Mouse (Mus musculus): ENCODE measurements at regions not wholly inside any gene's neighbourhood (a gene's known extent, or its start where the extent isn't known, plus 50 kb on each side); places are given as distances from the start of the nearest gene placed in this dataset.
A peak's percentile ranks its signal among the peaks of the same experiment; 100 is the strongest.

DNA sequence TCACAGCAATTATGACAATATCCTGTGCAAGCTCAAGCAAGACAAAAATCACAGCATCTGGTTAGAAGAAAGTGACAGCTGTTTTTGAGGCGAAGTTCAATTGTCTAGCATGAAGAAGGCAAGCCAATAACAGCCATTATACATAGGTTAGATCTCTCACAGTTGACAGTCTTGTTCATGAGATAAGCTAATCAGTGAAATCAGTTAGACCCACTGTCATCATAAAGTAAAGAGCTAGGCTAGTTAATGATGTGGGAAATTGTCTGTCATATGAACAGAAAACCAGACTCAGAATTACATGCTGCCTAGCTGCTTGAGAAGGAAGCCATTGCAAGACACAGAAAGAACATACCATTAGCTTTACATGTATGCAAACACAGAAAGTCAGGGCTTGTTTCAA lies 470.2 kb upstream of the 5930422O12Rik start:
- no peak overlapping the region for H3K4me3 ChIP-seq (replicated peaks)
- WGBS: 62% methylated on average over 1 of the region's 1 CpGs
- H3K4me2 ChIP-seq (replicated peaks): no peak overlapping the region
- H3K27me3 ChIP-seq: no peaks in the 10 kb centered on the region
- no peaks in the 10 kb centered on the region for H3K36me3 ChIP-seq
- 0 out of 2 replicates have a peak, but pooled peaks cover 3% of the 10 kb centered on the region for H3K9me3 ChIP-seq (replicated peaks)
- H3K4me1 ChIP-seq: no peaks in the 10 kb centered on the region
- ATAC-seq (ENCODE audit: insufficient number of reproducible peaks, low FRiP score, low TSS enrichment, low read depth): no peak
- H3K9ac ChIP-seq: no peak overlapping the region
- H3K27ac ChIP-seq (replicated peaks): no peak overlapping the region

DNA sequence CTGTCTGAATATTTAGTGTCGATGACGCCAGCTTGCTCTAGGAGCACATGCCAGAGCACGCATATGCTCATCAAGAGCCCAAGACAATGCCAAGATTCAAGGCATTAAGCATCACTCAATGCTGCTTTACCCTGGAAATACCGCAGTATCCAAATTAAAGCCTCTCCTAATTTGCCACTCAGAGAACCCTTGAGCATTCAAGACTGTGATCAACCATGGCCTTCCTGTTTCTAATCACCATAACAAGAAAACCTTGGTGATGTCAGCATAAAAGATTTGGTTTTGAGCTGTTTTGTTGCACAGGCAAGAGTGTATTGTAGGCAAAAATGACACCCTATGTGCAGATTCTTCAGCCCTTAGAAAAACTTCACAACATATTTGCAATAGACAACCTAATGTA lies 469.7 kb upstream of the 5930422O12Rik start:
- Histone ChIP-seq H3K4me2 (replicated peaks) (no peak overlapping the region), H3K9me3 (replicated peaks) (0 out of 2 replicates have a peak, but pooled peaks cover 3% of the 10 kb centered on the region), H3K4me1 (no peaks in the 10 kb centered on the region), H3K27ac (replicated peaks) (peak overlapping the region; percentile 17; the same call in 1 of the 2 replicates), H3K27me3 (no peaks in the 10 kb centered on the region), H3K4me3 (replicated peaks) (no peak overlapping the region), H3K36me3 (no peaks in the 10 kb centered on the region), H3K9ac (no peak overlapping the region)
- ATAC-seq (ENCODE audit: insufficient number of reproducible peaks, low FRiP score, low TSS enrichment, low read depth): no peak
- 62% methylated on average over 4 of the region's 4 CpGs for whole genome bisulfite sequencing

DNA sequence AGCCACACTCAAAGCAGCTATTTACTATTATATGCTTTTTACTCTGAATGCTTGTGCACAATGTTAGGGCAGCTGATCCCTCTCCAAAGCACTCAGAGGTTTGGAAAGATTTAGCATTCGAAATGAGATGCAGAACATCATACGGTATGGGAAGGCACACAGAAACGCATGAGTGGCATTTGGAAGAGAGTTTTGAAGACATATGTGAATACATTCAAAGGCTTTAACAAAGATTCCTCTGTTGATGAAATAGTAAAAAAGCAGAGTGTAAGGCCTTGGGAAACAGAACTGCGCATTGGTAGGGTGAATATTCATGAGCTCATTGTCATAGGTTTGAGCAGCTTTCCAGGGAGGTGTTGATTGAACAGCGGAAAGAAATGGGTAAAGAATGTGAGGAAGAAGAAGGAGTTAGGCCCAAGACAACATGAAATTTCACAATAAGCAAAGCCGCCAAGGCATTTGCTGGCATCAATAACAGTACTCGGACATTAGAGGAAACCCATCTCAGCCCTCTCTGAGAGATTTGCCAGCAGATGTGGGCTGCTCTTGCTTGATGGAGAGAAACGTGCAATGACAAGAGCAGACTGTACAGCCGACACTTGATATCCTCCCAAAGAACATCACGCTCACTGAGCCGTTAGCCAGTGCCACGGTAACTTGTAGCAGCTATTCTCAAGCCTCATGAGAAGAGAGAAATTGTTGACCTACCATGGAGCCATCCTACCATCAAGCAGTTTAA lies 469.0 kb upstream of the 5930422O12Rik start:
- no peak overlapping the region for H3K4me3 ChIP-seq (replicated peaks)
- no peaks in the 10 kb centered on the region for H3K27me3 ChIP-seq
- no peak overlapping the region for H3K9ac ChIP-seq
- no peaks in the 10 kb centered on the region for H3K4me1 ChIP-seq
- H3K36me3 ChIP-seq: no peaks in the 10 kb centered on the region
- no peak for ATAC-seq (ENCODE audit: insufficient number of reproducible peaks, low FRiP score, low TSS enrichment, low read depth)
- 0 out of 2 replicates have a peak, but pooled peaks cover 3% of the 10 kb centered on the region for H3K9me3 ChIP-seq (replicated peaks)
- H3K4me2 ChIP-seq (replicated peaks): no peak overlapping the region
- WGBS: 75% methylated on average over 12 of the region's 12 CpGs
- H3K27ac ChIP-seq (replicated peaks): peak overlapping the region; percentile 17; the same call in 1 of the 2 replicates

DNA sequence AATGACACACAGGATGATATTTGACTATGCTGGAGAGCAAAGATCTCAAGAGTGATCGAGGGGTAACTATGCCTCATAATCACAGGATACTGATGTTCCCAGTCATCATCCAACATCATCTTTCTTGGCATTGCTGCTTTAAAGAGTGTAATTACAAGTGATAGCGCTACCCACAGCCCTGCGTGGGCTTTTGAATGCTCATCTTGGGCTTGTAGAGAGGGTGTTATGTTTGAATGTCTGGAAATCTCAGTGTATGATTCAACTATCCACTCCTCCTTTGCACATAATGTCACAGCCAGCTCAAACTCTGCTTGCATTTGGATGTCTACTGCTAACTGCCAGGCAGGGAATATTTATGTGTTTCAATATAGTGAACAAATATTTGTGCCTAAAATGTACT lies 438.3 kb upstream of the 5930422O12Rik start:
- no peaks in the 10 kb centered on the region for H3K4me1 ChIP-seq
- H3K4me3 ChIP-seq (replicated peaks): no peak overlapping the region
- no peaks in the 10 kb centered on the region for H3K36me3 ChIP-seq
- 83% methylated on average over 3 of the region's 3 CpGs for WGBS
- no peaks in the 10 kb centered on the region for H3K27me3 ChIP-seq
- H3K9me3 ChIP-seq (replicated peaks): no peaks in the 10 kb centered on the region
- ATAC-seq (ENCODE audit: insufficient number of reproducible peaks, low FRiP score, low TSS enrichment, low read depth): no peak
- no peak overlapping the region for H3K9ac ChIP-seq
- no peak overlapping the region for H3K27ac ChIP-seq (replicated peaks)
- no peak overlapping the region for H3K4me2 ChIP-seq (replicated peaks)

DNA sequence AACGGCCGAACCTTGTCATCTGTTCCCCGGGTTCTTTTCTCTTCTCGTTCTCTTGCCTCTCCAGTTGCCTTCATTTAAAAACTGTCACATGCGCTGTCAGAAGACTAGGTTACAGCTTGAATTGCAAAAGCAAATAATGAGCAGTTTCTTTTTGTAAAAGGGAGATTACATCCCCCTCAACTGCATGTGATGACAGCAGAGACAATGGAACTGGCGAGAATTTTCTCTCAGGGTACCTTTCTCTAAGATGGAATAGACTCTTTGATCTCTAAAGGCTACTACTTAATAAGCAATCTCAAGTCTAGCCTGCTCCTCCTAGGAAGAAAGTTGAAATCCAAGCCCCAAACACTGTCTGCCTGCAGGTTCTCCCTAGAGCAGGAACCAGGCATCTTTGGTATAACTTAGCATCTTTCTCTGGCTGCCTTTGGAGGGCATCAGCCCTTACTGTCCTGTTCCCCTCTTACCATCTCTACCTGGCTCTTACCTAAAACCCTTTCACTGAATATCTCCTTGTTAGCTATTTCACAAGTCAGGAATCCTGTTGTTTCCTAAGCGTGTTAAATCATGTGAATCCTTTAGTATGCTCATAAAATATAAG lies 424.4 kb upstream of the 5930422O12Rik start:
- H3K9me3 ChIP-seq (replicated peaks): no peaks in the 10 kb centered on the region
- H3K4me2 ChIP-seq (replicated peaks): no peak overlapping the region
- no peak overlapping the region for H3K9ac ChIP-seq
- WGBS: 47% methylated on average over 7 of the region's 7 CpGs
- H3K27me3 ChIP-seq: no peaks in the 10 kb centered on the region
- H3K27ac ChIP-seq (replicated peaks): no peak overlapping the region
- H3K4me3 ChIP-seq (replicated peaks): no peak overlapping the region
- no peak for ATAC-seq (ENCODE audit: insufficient number of reproducible peaks, low FRiP score, low TSS enrichment, low read depth)
- H3K36me3 ChIP-seq: no peaks in the 10 kb centered on the region
- H3K4me1 ChIP-seq: no peaks in the 10 kb centered on the region

DNA sequence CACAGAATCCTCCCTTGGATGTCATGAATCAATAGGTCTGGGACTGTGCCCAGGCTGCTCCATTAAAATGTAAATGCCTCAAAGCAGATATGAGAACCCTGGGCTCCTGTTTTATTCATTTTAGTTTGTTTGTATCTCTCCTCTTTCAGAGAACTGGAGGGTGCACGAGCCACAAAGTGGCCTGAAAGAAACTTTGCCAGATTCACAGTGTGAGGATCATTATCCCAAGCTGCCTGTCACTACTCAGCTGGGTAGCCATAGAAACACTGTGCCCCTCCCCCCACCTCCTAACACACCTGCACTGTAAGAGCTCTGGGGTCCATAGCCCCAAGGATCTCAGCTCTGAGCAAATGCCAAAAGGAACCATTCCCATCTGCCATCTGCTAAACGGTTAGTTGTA lies 423.9 kb upstream of the 5930422O12Rik start:
- no peaks in the 10 kb centered on the region for H3K4me1 ChIP-seq
- H3K4me3 ChIP-seq (replicated peaks): no peak overlapping the region
- no peaks in the 10 kb centered on the region for H3K27me3 ChIP-seq
- no peak overlapping the region for H3K9ac ChIP-seq
- WGBS: 39% methylated on average over 2 of the region's 2 CpGs
- ATAC-seq (ENCODE audit: insufficient number of reproducible peaks, low FRiP score, low TSS enrichment, low read depth): no peak
- no peaks in the 10 kb centered on the region for H3K9me3 ChIP-seq (replicated peaks)
- no peaks in the 10 kb centered on the region for H3K36me3 ChIP-seq
- no peak overlapping the region for H3K27ac ChIP-seq (replicated peaks)
- H3K4me2 ChIP-seq (replicated peaks): no peak overlapping the region

DNA sequence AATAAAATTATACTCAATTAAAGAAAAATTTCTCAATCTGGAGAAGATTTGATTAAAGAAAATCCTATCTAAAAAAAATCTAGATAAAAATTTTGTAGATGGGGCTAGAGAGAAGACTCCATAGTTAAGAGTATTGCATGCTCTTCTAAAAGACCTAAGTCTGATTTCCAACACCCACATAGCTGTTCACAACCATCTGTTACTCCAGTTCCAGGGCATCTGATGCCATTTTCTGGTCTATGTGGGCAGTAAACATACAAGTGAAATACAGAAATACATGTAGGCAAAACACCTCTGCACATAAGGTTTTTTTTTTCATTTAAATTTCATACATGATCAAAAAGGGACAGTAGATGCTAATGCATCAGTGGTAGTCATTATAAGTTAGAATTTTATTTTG lies 418.4 kb upstream of the 5930422O12Rik start:
- no peak overlapping the region for H3K4me2 ChIP-seq (replicated peaks)
- no peak overlapping the region for H3K4me3 ChIP-seq (replicated peaks)
- H3K27me3 ChIP-seq: no peaks in the 10 kb centered on the region
- no peak overlapping the region for H3K27ac ChIP-seq (replicated peaks)
- no peaks in the 10 kb centered on the region for H3K36me3 ChIP-seq
- H3K9ac ChIP-seq: no peak overlapping the region
- no peaks in the 10 kb centered on the region for H3K9me3 ChIP-seq (replicated peaks)
- ATAC-seq (ENCODE audit: insufficient number of reproducible peaks, low FRiP score, low TSS enrichment, low read depth): no peak
- H3K4me1 ChIP-seq: no peaks in the 10 kb centered on the region

DNA sequence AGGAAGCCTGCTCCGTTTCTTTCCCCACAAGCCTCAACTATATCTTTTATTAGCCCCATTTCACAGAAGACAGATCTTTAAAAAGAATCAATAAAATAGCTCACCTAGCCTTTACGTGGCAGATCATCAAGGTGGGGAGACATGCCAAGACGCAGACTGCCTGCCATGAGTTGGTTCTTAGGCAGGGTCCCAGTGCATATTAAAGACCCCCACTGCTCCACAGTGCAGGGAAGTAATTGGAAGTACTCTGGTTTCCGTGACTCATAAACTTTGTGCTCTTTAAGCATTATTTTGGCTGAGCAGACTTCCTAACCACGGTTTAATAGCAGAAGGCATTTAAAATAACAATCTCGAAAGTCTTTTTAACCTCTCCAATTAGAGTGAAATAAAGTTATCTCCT lies 415.7 kb upstream of the 5930422O12Rik start:
- no peaks in the 10 kb centered on the region for H3K27me3 ChIP-seq
- H3K9me3 ChIP-seq (replicated peaks): no peaks in the 10 kb centered on the region
- no peak for ATAC-seq (ENCODE audit: insufficient number of reproducible peaks, low FRiP score, low TSS enrichment, low read depth)
- no peak overlapping the region for H3K4me3 ChIP-seq (replicated peaks)
- H3K36me3 ChIP-seq: no peaks in the 10 kb centered on the region
- H3K27ac ChIP-seq (replicated peaks): no peak overlapping the region
- H3K4me1 ChIP-seq: no peaks in the 10 kb centered on the region
- H3K4me2 ChIP-seq (replicated peaks): no peak overlapping the region
- 73% methylated on average over 6 of the region's 6 CpGs for WGBS
- H3K9ac ChIP-seq: no peak overlapping the region

DNA sequence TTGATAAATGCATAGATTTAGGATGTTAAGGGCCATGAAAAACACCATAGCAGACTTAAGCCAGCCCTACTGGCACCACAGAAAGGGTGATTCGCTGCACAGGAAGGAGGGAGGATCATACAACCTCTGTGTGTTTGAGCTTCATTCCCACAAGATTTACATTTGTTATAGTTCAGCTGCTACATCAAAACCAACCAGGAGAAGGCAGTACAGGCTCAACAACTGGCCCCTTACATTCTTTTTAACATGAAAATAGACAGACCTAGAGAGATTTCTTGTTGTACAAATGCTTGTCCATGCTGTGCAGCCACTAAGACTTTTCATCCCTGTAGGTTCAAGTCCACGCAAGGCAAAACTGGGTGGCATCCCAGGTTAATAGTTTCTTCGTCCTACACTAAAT lies 412.6 kb upstream of the 5930422O12Rik start:
- no peak overlapping the region for H3K9ac ChIP-seq
- H3K4me2 ChIP-seq (replicated peaks): no peak overlapping the region
- H3K27ac ChIP-seq (replicated peaks): no peak overlapping the region
- H3K4me3 ChIP-seq (replicated peaks): no peak overlapping the region
- H3K4me1 ChIP-seq: no peaks in the 10 kb centered on the region
- WGBS: 71% methylated on average over 3 of the region's 3 CpGs
- no peak for ATAC-seq (ENCODE audit: insufficient number of reproducible peaks, low FRiP score, low TSS enrichment, low read depth)
- no peaks in the 10 kb centered on the region for H3K36me3 ChIP-seq
- no peaks in the 10 kb centered on the region for H3K27me3 ChIP-seq
- H3K9me3 ChIP-seq (replicated peaks): no peaks in the 10 kb centered on the region

DNA sequence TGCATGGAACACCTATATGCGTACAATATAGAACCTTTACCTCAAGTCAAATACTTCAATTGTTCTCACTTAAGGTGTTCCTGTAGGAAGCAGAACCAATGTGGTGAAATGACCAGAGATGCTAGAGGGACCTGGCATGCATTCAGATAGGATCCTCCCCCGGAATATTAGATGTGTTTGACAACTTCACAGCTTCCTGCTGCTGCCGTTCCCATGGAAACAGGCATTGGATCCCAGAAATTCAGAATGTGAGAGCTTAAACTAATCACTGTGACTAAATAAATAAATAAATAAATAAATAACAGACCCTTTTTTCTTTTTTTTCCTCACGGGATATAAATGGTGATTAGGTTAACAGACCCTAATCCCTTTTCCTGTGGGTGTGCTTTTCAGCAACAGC lies 401.5 kb upstream of the 5930422O12Rik start:
- Histone ChIP-seq H3K4me2 (replicated peaks) (no peak overlapping the region), H3K27me3 (no peaks in the 10 kb centered on the region), H3K4me1 (no peaks in the 10 kb centered on the region), H3K27ac (replicated peaks) (no peak overlapping the region), H3K4me3 (replicated peaks) (no peak overlapping the region), H3K9ac (no peak overlapping the region), H3K9me3 (replicated peaks) (no peaks in the 10 kb centered on the region), H3K36me3 (no peaks in the 10 kb centered on the region)
- 60% methylated on average over 4 of the region's 4 CpGs for WGBS
- no peak for ATAC-seq (ENCODE audit: insufficient number of reproducible peaks, low FRiP score, low TSS enrichment, low read depth)

DNA sequence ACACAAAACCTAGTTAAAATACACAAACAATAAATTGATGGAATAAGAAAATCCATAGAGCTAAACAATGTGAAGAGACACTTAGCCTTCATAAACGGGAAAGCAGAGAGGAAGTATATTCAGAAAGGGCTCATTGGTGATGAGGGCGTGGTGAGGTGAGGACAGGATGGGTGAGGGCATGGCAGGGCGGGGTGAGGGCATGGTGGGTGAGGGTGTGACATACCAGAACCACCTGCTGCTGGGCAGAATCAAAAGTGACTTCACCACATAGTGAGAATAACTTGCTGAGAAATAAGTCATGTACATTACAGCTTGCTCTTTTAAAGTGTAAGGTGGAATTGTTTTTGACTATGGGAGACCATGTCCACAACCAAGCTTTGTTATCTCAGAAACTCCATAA lies 399.1 kb upstream of the 5930422O12Rik start:
- 70% methylated on average over 3 of the region's 3 CpGs for WGBS
- H3K9ac ChIP-seq: no peak overlapping the region
- no peaks in the 10 kb centered on the region for H3K36me3 ChIP-seq
- ATAC-seq (ENCODE audit: insufficient number of reproducible peaks, low FRiP score, low TSS enrichment, low read depth): no peak
- no peak overlapping the region for H3K4me2 ChIP-seq (replicated peaks)
- no peak overlapping the region for H3K4me3 ChIP-seq (replicated peaks)
- no peaks in the 10 kb centered on the region for H3K27me3 ChIP-seq
- H3K4me1 ChIP-seq: no peaks in the 10 kb centered on the region
- H3K9me3 ChIP-seq (replicated peaks): no peaks in the 10 kb centered on the region
- H3K27ac ChIP-seq (replicated peaks): no peak overlapping the region

DNA sequence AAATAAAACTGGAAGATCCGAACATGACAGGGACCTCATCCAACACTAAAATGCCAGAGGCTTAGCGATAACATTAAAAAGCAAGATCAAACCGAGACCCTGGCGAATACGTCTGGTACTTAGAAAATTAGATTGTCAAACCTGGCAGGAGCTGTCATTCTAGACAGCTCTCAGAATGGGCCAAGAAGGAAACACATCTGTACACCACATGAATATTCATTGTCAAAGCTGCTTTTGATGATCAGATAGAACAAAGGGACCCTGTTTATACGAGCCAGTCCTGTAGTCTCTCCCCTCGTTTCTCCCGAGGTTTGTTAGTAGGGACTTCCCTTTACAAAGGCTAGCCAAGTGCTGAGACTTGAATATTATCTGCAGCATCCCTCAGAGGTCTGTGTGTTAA lies 376.5 kb upstream of the 5930422O12Rik start:
- H3K9ac ChIP-seq: no peak overlapping the region
- H3K4me1 ChIP-seq: no peaks in the 10 kb centered on the region
- WGBS: 28% methylated on average over 8 of the region's 8 CpGs
- H3K27ac ChIP-seq (replicated peaks): no peak overlapping the region
- no peak for ATAC-seq (ENCODE audit: insufficient number of reproducible peaks, low FRiP score, low TSS enrichment, low read depth)
- no peaks in the 10 kb centered on the region for H3K27me3 ChIP-seq
- 0 out of 2 replicates have a peak, but pooled peaks cover 8% of the 10 kb centered on the region for H3K9me3 ChIP-seq (replicated peaks)
- H3K4me3 ChIP-seq (replicated peaks): no peak overlapping the region
- no peaks in the 10 kb centered on the region for H3K36me3 ChIP-seq
- no peak overlapping the region for H3K4me2 ChIP-seq (replicated peaks)
